Mouse (Mus musculus) liver, adult 2 months (tissue): ENCODE data around the gene Nav2.

Experiments used
- CTCF ChIP-seq: fragments of 200-500 bp; IDR thresholded peaks from 2 replicates; pipeline ENCODE4 v1.5.1; 2011; ENCODE audit warnings: low read depth, low read length, control low read depth
- POLR2A ChIP-seq: fragments of 200-500 bp; IDR thresholded peaks from 2 replicates; pipeline ENCODE4 v1.6.1; 2011; ENCODE audit warnings: low read length, control low read depth; ENCODE audit not compliant: insufficient read depth; ENCODE audit errors: extremely low read depth

DNA sequence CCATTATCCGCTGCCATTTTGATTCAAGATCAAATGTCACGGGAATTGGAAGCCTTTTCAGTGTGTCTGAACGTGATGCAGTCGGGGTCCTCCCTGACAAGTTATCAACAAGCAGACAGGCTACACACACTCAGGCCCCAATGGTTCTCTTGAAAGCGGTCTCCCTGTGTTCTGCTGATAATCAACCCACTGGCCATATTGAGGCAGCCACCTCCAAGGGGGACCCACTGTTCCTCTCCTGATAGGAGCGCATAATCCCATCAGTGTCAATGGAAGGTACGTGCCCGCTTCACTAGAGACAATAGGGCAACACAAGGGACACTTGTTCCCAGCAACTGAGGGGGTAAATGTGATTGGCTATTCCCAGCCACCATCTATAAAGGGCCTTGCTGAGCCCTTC lies 195.9 kb downstream of the Nav2 start:
- TF ChIP-seq POLR2A = no peak
- no peak for TF ChIP-seq CTCF
